Mouse (Mus musculus) liver, adult 2 months (tissue): ENCODE data around the gene Nkx1-1. TPM values are rescaled to one million over a fixed set of nuclear protein-coding genes. Genes with fewer than 3 reads are reported as not detected.

Experiments used
- DNase-seq: peaks from one replicate; pipeline ENCODE4 v3.0.0-alpha.2; 2011; ENCODE audit warnings: low read depth, low spot score; ENCODE audit errors: extremely low read depth
- H3K27ac ChIP-seq: fragments of 200-500 bp; replicated peaks from 2 replicates; pipeline ENCODE4 v1.5.1; 2012; ENCODE audit warnings: low read depth, mild to moderate bottlenecking, control low read depth, inconsistent platforms, low read length; ENCODE audit not compliant: insufficient read depth
- H3K27me3 ChIP-seq: fragments of 200-500 bp; 2 replicates; pipeline ENCODE4 v1.6.1; 2012; ENCODE audit warnings: mild to moderate bottlenecking, moderate library complexity, low read length, inconsistent platforms; ENCODE audit not compliant: control insufficient read depth, insufficient read depth
- H3K36me3 ChIP-seq: fragments of 200-500 bp; 2 replicates; pipeline ENCODE4 v1.6.1; 2012; ENCODE audit warnings: low read length, inconsistent platforms; ENCODE audit not compliant: control insufficient read depth, insufficient read depth
- H3K4me1 ChIP-seq: fragments of 200-500 bp; 2 replicates; pipeline ENCODE4 v1.6.1; 2011; ENCODE audit warnings: low read length; ENCODE audit not compliant: control insufficient read depth, insufficient read depth
- H3K4me3 ChIP-seq: fragments of 200-500 bp; 2 replicates; pipeline ENCODE4 v1.5.1; 2011; ENCODE audit warnings: low read depth, mild to moderate bottlenecking, control low read depth, low read length, moderate library complexity; ENCODE audit not compliant: insufficient read depth
- H3K79me2 ChIP-seq: fragments of 200-500 bp; 2 replicates; pipeline ENCODE4 v1.6.1; 2012; ENCODE audit warnings: inconsistent platforms, mild to moderate bottlenecking, low read length, moderate library complexity; ENCODE audit not compliant: control insufficient read depth, insufficient read depth
- H3K9ac ChIP-seq: fragments of 200-500 bp; 2 replicates; pipeline ENCODE4 v1.6.1; 2012; ENCODE audit warnings: low read depth, mild to moderate bottlenecking, control low read depth, inconsistent platforms, low read length
- CTCF ChIP-seq: fragments of 200-500 bp; IDR thresholded peaks from 2 replicates; pipeline ENCODE4 v1.5.1; 2011; ENCODE audit warnings: low read depth, low read length, control low read depth
- POLR2A ChIP-seq: fragments of 200-500 bp; IDR thresholded peaks from 2 replicates; pipeline ENCODE4 v1.6.1; 2011; ENCODE audit warnings: low read length, control low read depth; ENCODE audit not compliant: insufficient read depth; ENCODE audit errors: extremely low read depth
- WGBS: fragments of 180-500 bp; shearing (Covaris S2); methylation state at CpG from one replicate; pipeline ENCODE4 v1.1.7; 2018; 5-methylcytosine and 5-hydroxymethylcytosine counted together
- polyA plus RNA-seq: library from polyadenylated mRNA; depleted of rRNA; stranded (reverse); fragments of >200 nt; gene quantifications from 2 replicates; pipeline ENCODE4 v1.2.3, GENCODE M21; 2012
- total RNA-seq: library from RNA; depleted of rRNA; stranded (reverse); fragments of >200 nt; gene quantifications from 2 replicates; pipeline ENCODE4 v1.2.3, GENCODE M21; 2014

Gene Nkx1-1
- total and polyA plus RNA-seq, 2 experiments = not detected

- Histone ChIP-seq H3K4me3 (peak overlapping the region; percentile 23; the same call in 1 of the 2 replicates), H3K27ac (no peak overlapping the region), H3K4me1 (no peaks in the 10 kb centered on the region), H3K9ac (no peak overlapping the region), H3K79me2 (no peaks in the 10 kb centered on the region), H3K27me3 (peaks cover 44% of the 10 kb centered on the region), H3K36me3 (no peaks in the 10 kb centered on the region)
- WGBS = 4% methylated on average over 64 of the region's 64 CpGs
- DNase-seq = no peak
- TF ChIP-seq CTCF = no peak
- no peak for TF ChIP-seq POLR2A
Measured at GRCm38 (mm10) chr5:33430511-33431172, 3.1 kb downstream of the Nkx1-1 start.

DNA sequence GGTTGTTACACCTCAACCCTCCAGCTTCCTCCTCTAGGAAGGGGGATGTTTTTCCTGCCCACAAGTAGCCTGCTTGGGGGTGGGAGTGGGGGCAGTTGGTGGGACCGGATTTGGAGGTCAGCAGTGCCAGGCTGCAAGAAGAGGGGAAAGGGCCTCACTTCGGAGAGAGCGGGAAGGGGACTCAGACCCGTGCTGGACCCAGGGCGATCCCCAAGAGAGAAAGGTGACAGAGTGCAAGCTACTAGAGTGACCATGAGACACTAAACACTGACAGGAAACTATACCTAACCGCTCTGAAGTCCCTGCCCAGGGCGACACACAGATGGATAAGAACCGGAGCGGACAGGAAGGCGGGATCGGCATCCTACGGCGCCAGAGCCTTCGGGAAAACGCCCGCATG is 3.7 kb downstream of the Nkx1-1 start:
- 7% methylated on average over 16 of the region's 16 CpGs for WGBS
- Histone ChIP-seq H3K27me3 (peaks cover 40% of the 10 kb centered on the region), H3K36me3 (no peaks in the 10 kb centered on the region), H3K4me3 (no peak overlapping the region), H3K27ac (no peak overlapping the region), H3K4me1 (no peaks in the 10 kb centered on the region), H3K79me2 (no peaks in the 10 kb centered on the region), H3K9ac (no peak overlapping the region)
- TF ChIP-seq CTCF (no peak), POLR2A (no peak)
- no peak for DNase-seq

DNA sequence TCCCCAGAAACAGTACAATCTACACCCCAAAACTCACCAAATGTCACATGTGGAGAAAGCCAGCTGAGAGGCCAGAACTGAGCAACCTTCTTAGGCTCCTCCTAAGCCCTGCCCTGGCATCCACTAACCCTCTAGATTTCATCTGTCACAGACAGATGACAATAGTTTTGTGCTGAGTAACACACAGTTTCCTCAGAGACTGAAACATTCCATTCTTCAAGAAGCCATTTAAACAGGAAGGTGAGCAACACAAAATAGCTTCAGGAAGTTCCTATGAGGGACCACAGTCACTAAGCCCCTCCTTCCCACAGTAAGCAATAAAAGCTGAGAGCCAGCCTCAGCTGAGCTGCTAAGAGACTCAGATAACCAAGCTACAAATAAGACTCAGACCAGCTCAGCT is 6.3 kb downstream of the Nkx1-1 start:
- no peaks in the 10 kb centered on the region for H3K36me3 ChIP-seq
- H3K79me2 ChIP-seq = no peaks in the 10 kb centered on the region
- H3K9ac ChIP-seq = no peak overlapping the region
- no peak for TF ChIP-seq CTCF
- no peak for TF ChIP-seq POLR2A
- H3K4me1 ChIP-seq = no peaks in the 10 kb centered on the region
- H3K27ac ChIP-seq = no peak overlapping the region
- DNase-seq = no peak
- H3K4me3 ChIP-seq = no peak overlapping the region
- H3K27me3 ChIP-seq = peaks cover 21% of the 10 kb centered on the region

DNA sequence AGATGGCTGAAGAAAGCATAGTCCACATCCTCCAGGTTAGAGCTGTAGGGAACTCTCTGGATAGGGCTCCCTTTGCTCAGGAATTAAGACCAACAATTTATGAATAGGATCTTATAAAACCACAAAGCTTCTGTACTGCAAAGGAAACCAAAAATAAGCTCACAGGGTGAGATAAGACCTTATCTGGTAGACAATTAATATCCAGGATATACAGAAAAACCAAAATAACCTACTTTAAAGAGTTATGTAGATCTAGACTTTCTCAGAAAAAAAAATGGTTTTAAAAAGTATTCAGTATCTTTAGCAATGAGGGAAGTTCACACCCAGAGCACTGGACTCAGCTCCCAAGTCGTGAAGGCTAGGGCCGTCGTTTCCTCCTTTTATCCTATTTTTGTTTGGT is 13.5 kb downstream of the Nkx1-1 start:
- Histone ChIP-seq H3K27ac (no peak overlapping the region), H3K79me2 (no peaks in the 10 kb centered on the region), H3K36me3 (peaks cover 3% of the 10 kb centered on the region; the same call in 1 of the 2 replicates), H3K4me1 (no peaks in the 10 kb centered on the region), H3K27me3 (no peaks in the 10 kb centered on the region), H3K9ac (no peak overlapping the region), H3K4me3 (no peak overlapping the region)
- 57% methylated on average over 3 of the region's 3 CpGs for WGBS
- TF ChIP-seq POLR2A (no peak), CTCF (no peak)
- DNase-seq = no peak

- 81% methylated on average over 12 of the region's 12 CpGs for WGBS
Measured at GRCm38 (mm10) chr5:33400819-33401218, 33.0 kb downstream of the Nkx1-1 start.

GRCm38 (mm10) chr5:33396828-33397227 is 36.9 kb downstream of the Nkx1-1 start:
- H3K27ac ChIP-seq = no peak overlapping the region
- no peaks in the 10 kb centered on the region for H3K4me1 ChIP-seq
- TF ChIP-seq POLR2A (no peak), CTCF (no peak)
- no peak overlapping the region for H3K4me3 ChIP-seq
- WGBS = 89% methylated on average over 7 of the region's 7 CpGs
- H3K79me2 ChIP-seq = no peaks in the 10 kb centered on the region
- no peak for DNase-seq
- no peaks in the 10 kb centered on the region for H3K27me3 ChIP-seq
- peaks cover 2% of the 10 kb centered on the region; the same call in 1 of the 2 replicates for H3K36me3 ChIP-seq
- no peak overlapping the region for H3K9ac ChIP-seq

More at GRCm38 (mm10) chr5:33400819-33401218, 33.0 kb downstream of the Nkx1-1 start:
- Histone ChIP-seq H3K79me2 (no peaks in the 10 kb centered on the region), H3K27me3 (no peaks in the 10 kb centered on the region), H3K27ac (no peak overlapping the region), H3K4me1 (peaks cover 2% of the 10 kb centered on the region), H3K9ac (no peak overlapping the region), H3K36me3 (peaks cover 2% of the 10 kb centered on the region; the same call in 1 of the 2 replicates), H3K4me3 (no peak overlapping the region)
- TF ChIP-seq CTCF (no peak), POLR2A (no peak)
- DNase-seq = no peak
